Mouse (Mus musculus) limb, embryonic 13.5 days (tissue): ENCODE measurements around the gene Pbld2. TPM values are rescaled to one million over a fixed set of nuclear protein-coding genes. Genes with fewer than 3 reads are reported as not detected.

ENCODE experiments used
- polyA plus RNA-seq: library from polyadenylated mRNA; unstranded; fragments of >200 nt; fragmentation: Nextera tagmentation; extraction: Ambion mirVana; gene quantifications from 2 replicates; pipeline ENCODE4 v1.2.1, GENCODE M21; 2015

Gene Pbld2
- polyA plus RNA-seq, 1 experiment from 2014 or later: 0.98 TPM

Other genes with a start within 250 kb of the Pbld2 start
- gene Ccar1, start 232.0 kb upstream of the Pbld2 start, polyA plus RNA-seq: 140 and 141 TPM in 2 replicates
- 30.8 and 32.0 TPM in 2 replicates for gene Tet1, start 115.3 kb upstream of the Pbld2 start, polyA plus RNA-seq
- gene Slc25a16, start 103.7 kb upstream of the Pbld2 start, polyA plus RNA-seq: 10.9 and 12.0 TPM in 2 replicates
- gene Dna2, start 77.3 kb upstream of the Pbld2 start, polyA plus RNA-seq: 17.3 and 20.2 TPM in 2 replicates
- gene Rufy2, start 44.1 kb upstream of the Pbld2 start, polyA plus RNA-seq: 33.7 and 34.8 TPM in 2 replicates
- 137 and 140 TPM in 2 replicates for gene Hnrnph3, start 98 bp upstream of the Pbld2 start, polyA plus RNA-seq
- 1.2 and 1.3 TPM in 2 replicates for gene Pbld1, start 35.8 kb downstream of the Pbld2 start, polyA plus RNA-seq
- gene Atoh7, start 75.3 kb downstream of the Pbld2 start, polyA plus RNA-seq: 0.09 and 0.18 TPM in 2 replicates
- 2.6 TPM in 2 replicates for gene Mypn, start 179.6 kb downstream of the Pbld2 start, polyA plus RNA-seq
- 37.8 and 38.7 TPM in 2 replicates for gene Herc4, start 219.5 kb downstream of the Pbld2 start, polyA plus RNA-seq